Mouse (Mus musculus): ENCODE measurements around the gene Ms4a4b. TPM values are rescaled to one million over a fixed set of nuclear protein-coding genes. Genes with fewer than 3 reads are reported as not detected.
"Not testable (repeated sequence)": the region's sequence is repeated elsewhere in the genome, so short reads cannot be mapped to it uniquely, and the experiment has no call there.

Ms4a4b gene
- total and polyA plus RNA-seq, 3 experiments: not detected

GRCm38 (mm10) chr19:11492671-11493070, 49.3 kb downstream of the Ms4a4b start:
- DNase-seq (ENCODE audit: low read depth, low spot score): no peak
- TF ChIP-seq MYB (IDR thresholded peaks at IDR 0.05; ENCODE audit: low read depth, low read length): no peak
- no peak for TF ChIP-seq TCF12 (IDR thresholded peaks at IDR 0.05; ENCODE audit: low read depth, low read length)
- no peak for TF ChIP-seq RAD21 (IDR thresholded peaks at IDR 0.05; ENCODE audit: low read depth, low read length)
- no peak for TF ChIP-seq ELF1 (IDR thresholded peaks at IDR 0.05; ENCODE audit: low read depth, low read length)
- no peak for TF ChIP-seq BHLHE40 (IDR thresholded peaks at IDR 0.05; ENCODE audit: borderline replicate concordance, low read depth, low read length)
- TF ChIP-seq MYC (IDR thresholded peaks at IDR 0.05; ENCODE audit: low read depth, low read length): no peak
- no peak for TF ChIP-seq TBP (IDR thresholded peaks at IDR 0.05; ENCODE audit: low read depth, low read length)
- TF ChIP-seq EP300 (IDR thresholded peaks at IDR 0.05; ENCODE audit: low read depth in 1 of 2, low read length in 2 of 2): no peak
- no peak for TF ChIP-seq ZMIZ1 (IDR thresholded peaks at IDR 0.05; ENCODE audit: low read depth, low read length)
- TF ChIP-seq GABPA (IDR thresholded peaks at IDR 0.05; ENCODE audit: low read depth, low read length): no peak
- no peak for TF ChIP-seq CHD2 (IDR thresholded peaks at IDR 0.05; ENCODE audit: low read length)
- Histone ChIP-seq H3K9ac (ENCODE audit: control insufficient read depth, low read depth, low read length, poor library complexity, severe bottlenecking) (no peak overlapping the region), H3K9me3 (replicated peaks; ENCODE audit: insufficient read depth, low read length) (no peaks in the 10 kb centered on the region), H3K4me1 (ENCODE audit: control insufficient read depth in 1 of 2, insufficient read depth in 2 of 2, low read length in 2 of 2) (no peaks in the 10 kb centered on the region), H3K4me3 (ENCODE audit: control insufficient read depth in 1 of 2, insufficient read depth in 1 of 2, low read depth in 2 of 2, low read length in 2 of 2) (no peak overlapping the region), H3K36me3 (ENCODE audit: control insufficient read depth in 1 of 2, insufficient read depth in 2 of 2, low read length in 2 of 2) (no peaks in the 10 kb centered on the region), H3K27me3 (ENCODE audit: control insufficient read depth in 1 of 2, insufficient read depth in 2 of 2, low read length in 2 of 2) (no peaks in the 10 kb centered on the region; a peak in 1 of 4 replicates), H3K27ac (ENCODE audit: control insufficient read depth, low read depth, low read length) (no peak overlapping the region), H3K79me2 (ENCODE audit: control insufficient read depth, insufficient read depth, low read length, poor library complexity) (no peaks in the 10 kb centered on the region)

- H3K27ac ChIP-seq (ENCODE audit: control insufficient read depth, low read depth, low read length): no peak overlapping the region
These were observed 51.2 kb downstream of the Ms4a4b start for GRCm38 (mm10) chr19:11494519-11494918.

GRCm38 (mm10) chr19:11496361-11496760, 53.0 kb downstream of the Ms4a4b start:
- H3K9ac ChIP-seq (ENCODE audit: control insufficient read depth, low read depth, low read length, poor library complexity, severe bottlenecking): no peak overlapping the region
- H3K36me3 ChIP-seq (ENCODE audit: control insufficient read depth in 1 of 2, insufficient read depth in 2 of 2, low read length in 2 of 2): no peaks in the 10 kb centered on the region
- TF ChIP-seq RAD21 (IDR thresholded peaks at IDR 0.05; ENCODE audit: low read depth, low read length) (no peak), ZMIZ1 (IDR thresholded peaks at IDR 0.05; ENCODE audit: low read depth, low read length) (no peak), SMC3 (IDR thresholded peaks at IDR 0.05; ENCODE audit: low read depth, low read length) (no peak), ZKSCAN1 (IDR thresholded peaks at IDR 0.05; ENCODE audit: low read depth, low read length) (no peak), HCFC1 (IDR thresholded peaks at IDR 0.05; ENCODE audit: low read depth, low read length) (no peak), MEF2A (IDR thresholded peaks at IDR 0.05; ENCODE audit: extremely low read depth, insufficient replicate concordance, low read depth, low read length, poor library complexity, severe bottlenecking) (no peak), TCF12 (IDR thresholded peaks at IDR 0.05; ENCODE audit: low read depth, low read length) (no peak)
- DNase-seq (ENCODE audit: low read depth, low spot score): no peak
- H3K4me1 ChIP-seq (ENCODE audit: control insufficient read depth in 1 of 2, insufficient read depth in 2 of 2, low read length in 2 of 2): no peaks in the 10 kb centered on the region
- H3K27me3 ChIP-seq (ENCODE audit: control insufficient read depth in 1 of 2, insufficient read depth in 2 of 2, low read length in 2 of 2): no peaks in the 10 kb centered on the region
- no peaks in the 10 kb centered on the region for H3K9me3 ChIP-seq (replicated peaks; ENCODE audit: insufficient read depth, low read length)
- H3K27ac ChIP-seq (ENCODE audit: control insufficient read depth, low read depth, low read length): no peak overlapping the region
- no peak overlapping the region for H3K4me3 ChIP-seq (ENCODE audit: control insufficient read depth in 1 of 2, insufficient read depth in 1 of 2, low read depth in 2 of 2, low read length in 2 of 2)
- no peaks in the 10 kb centered on the region for H3K79me2 ChIP-seq (ENCODE audit: control insufficient read depth, insufficient read depth, low read length, poor library complexity)

More at GRCm38 (mm10) chr19:11494519-11494918, 51.2 kb downstream of the Ms4a4b start:
- H3K27me3 ChIP-seq (ENCODE audit: control insufficient read depth in 1 of 2, insufficient read depth in 2 of 2, low read length in 2 of 2): no peaks in the 10 kb centered on the region; a peak in 1 of 4 replicates
- no peak for DNase-seq (ENCODE audit: low read depth, low spot score)
- H3K9me3 ChIP-seq (replicated peaks; ENCODE audit: insufficient read depth, low read length): no peaks in the 10 kb centered on the region
- no peaks in the 10 kb centered on the region for H3K4me1 ChIP-seq (ENCODE audit: control insufficient read depth in 1 of 2, insufficient read depth in 2 of 2, low read length in 2 of 2)
- no peak overlapping the region for H3K4me3 ChIP-seq (ENCODE audit: control insufficient read depth in 1 of 2, insufficient read depth in 1 of 2, low read depth in 2 of 2, low read length in 2 of 2)
- TF ChIP-seq POLR2AphosphoS5 (IDR thresholded peaks at IDR 0.05; ENCODE audit: borderline replicate concordance, low read depth, low read length) (no peak), TBP (IDR thresholded peaks at IDR 0.05; ENCODE audit: low read depth, low read length) (no peak), RAD21 (IDR thresholded peaks at IDR 0.05; ENCODE audit: low read depth, low read length) (no peak), CHD2 (IDR thresholded peaks at IDR 0.05; ENCODE audit: low read length) (no peak), ETS1 (IDR thresholded peaks at IDR 0.05; ENCODE audit: low read depth, low read length) (no peak), GABPA (IDR thresholded peaks at IDR 0.05; ENCODE audit: low read depth, low read length) (no peak), MAZ (IDR thresholded peaks at IDR 0.05; ENCODE audit: low read depth, low read length) (no peak)
- H3K79me2 ChIP-seq (ENCODE audit: control insufficient read depth, insufficient read depth, low read length, poor library complexity): no peaks in the 10 kb centered on the region
- H3K36me3 ChIP-seq (ENCODE audit: control insufficient read depth in 1 of 2, insufficient read depth in 2 of 2, low read length in 2 of 2): no peaks in the 10 kb centered on the region
- H3K9ac ChIP-seq (ENCODE audit: control insufficient read depth, low read depth, low read length, poor library complexity, severe bottlenecking): no peak overlapping the region

GRCm38 (mm10) chr19:11497300-11497699, 53.9 kb downstream of the Ms4a4b start:
- not testable (repeated sequence) for H3K36me3 ChIP-seq (ENCODE audit: control insufficient read depth in 1 of 2, insufficient read depth in 2 of 2, low read length in 2 of 2); H3K9ac ChIP-seq (ENCODE audit: control insufficient read depth, low read depth, low read length, poor library complexity, severe bottlenecking); H3K27ac ChIP-seq (ENCODE audit: control insufficient read depth, low read depth, low read length); H3K4me3 ChIP-seq (ENCODE audit: control insufficient read depth in 1 of 2, insufficient read depth in 1 of 2, low read depth in 2 of 2, low read length in 2 of 2); H3K79me2 ChIP-seq (ENCODE audit: control insufficient read depth, insufficient read depth, low read length, poor library complexity); H3K4me1 ChIP-seq (ENCODE audit: control insufficient read depth in 1 of 2, insufficient read depth in 2 of 2, low read length in 2 of 2); H3K27me3 ChIP-seq (ENCODE audit: control insufficient read depth in 1 of 2, insufficient read depth in 2 of 2, low read length in 2 of 2); DNase-seq (ENCODE audit: low read depth, low spot score); H3K9me3 ChIP-seq (replicated peaks; ENCODE audit: insufficient read depth, low read length)

Data from MEL (cell line).